27 mouse cellular contexts compared by ENCODE assay signal in the genomic region with DNA sequence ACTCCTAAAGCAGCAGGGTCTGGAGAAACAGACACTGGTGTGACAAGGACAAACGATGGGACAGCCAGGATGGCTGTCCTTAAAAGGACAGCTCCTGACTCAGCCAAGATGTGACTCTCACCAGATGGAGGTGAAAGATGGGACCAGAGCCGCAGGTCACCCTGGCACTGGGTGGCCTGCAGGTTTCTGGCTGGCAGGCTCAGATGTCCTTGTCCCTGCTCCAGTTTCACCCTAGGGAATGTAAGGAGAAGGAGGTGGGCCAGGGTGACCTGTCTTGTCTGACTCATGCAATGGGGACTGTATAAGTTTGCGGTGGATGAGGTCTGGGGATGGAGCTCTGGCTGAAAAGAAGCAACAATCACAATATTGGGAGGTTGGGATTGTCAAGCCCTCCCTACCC. TPM values are rescaled to one million over a fixed set of nuclear protein-coding genes. Genes with fewer than 3 reads are reported as not detected.
"Had no signal": no experiment of that assay in that cellular context is flagged by ENCODE, and none has a peak within 500 bp of the region (broad histone marks: within the 10 kb centered on the region; RNA-seq: fewer than 3 reads in every experiment).

No protein-coding gene starts in this region.

- H3K27ac ChIP-seq: limb, embryonic 12.5 days; limb, embryonic 15.5 days; liver, embryonic 14.5 days; macrophage; midbrain, embryonic 12.5 days; midbrain, embryonic 15.5 days; neural tube, embryonic 12.5 days; neural tube, embryonic 15.5 days; stomach, embryonic 15.5 days had no signal

- DNase-seq: kidney, postnatal 14 days; kidney, postnatal 4 days; left cerebral cortex, postnatal 4 days; liver, postnatal 0 days; lung, embryonic 14.5 days; right cerebral cortex, adult 18-20 months; right cerebral cortex, postnatal 14 days; right cerebral cortex, postnatal 4 days; spleen, adult 18-20 months; thymus, postnatal 25 days had no signal

- H3K4me3 ChIP-seq: limb, embryonic 12.5 days; limb, embryonic 15.5 days; midbrain, embryonic 12.5 days; midbrain, embryonic 15.5 days; neural tube, embryonic 12.5 days; neural tube, embryonic 15.5 days; stomach, embryonic 15.5 days had no signal

RNA-seq across cellular contexts. Expression of a gene that starts 14.2 kb away (rescaled TPM):
- total RNA-seq: layer of hippocampus, adult 18-20 months; layer of hippocampus, postnatal 14 days; left cerebral cortex, adult 8-10 months; left cerebral cortex, postnatal 14 days; left cerebral cortex, postnatal 4 days; megakaryocyte, adult 5-6 weeks had no signal
- polyA plus RNA-seq: kidney, embryonic 16.5 days; limb, embryonic 12.5 days; limb, embryonic 15.5 days; liver, embryonic 11.5 days; liver, embryonic 14.5 days; liver, postnatal 0 days; lung, embryonic 14.5 days; lung, postnatal 0 days; macrophage; midbrain, embryonic 12.5 days; midbrain, embryonic 15.5 days; neural tube, embryonic 12.5 days; neural tube, embryonic 15.5 days; stomach, embryonic 15.5 days had no signal

RNA-seq across cellular contexts. Expression of a gene that starts 31.7 kb away (rescaled TPM):
- total RNA-seq: megakaryocyte, adult 5-6 weeks had no signal
